Mouse (Mus musculus) right cerebral cortex, postnatal 36 days (tissue): ENCODE results near the gene Mrpl57.
A peak's percentile ranks its signal among the peaks of the same experiment; 100 is the strongest.
"Not testable (repeated sequence)": the region's sequence is repeated elsewhere in the genome, so short reads cannot be mapped to it uniquely, and the experiment has no call there.

Experiments used
- DNase-seq, 2 experiments: peaks; one replicate each; pipeline ENCODE4 v3.0.0; 2022; ENCODE audit warnings: low spot score in 2 of 2, mixed read lengths in 1 of 2

Gene Mrpl57

GRCm38 (mm10) chr14:57825788-57826751 lies at the start of gene Mrpl57, which contains the start of gene Ska3:
Gene Mrpl57, plus strand, starts transcription at chr14:57826234.
Gene Ska3, minus strand, starts transcription at chr14:57826185.
- DNase-seq = peak; percentile 81 to 83

- DNase-seq = no peak
Measured at GRCm38 (mm10) chr14:57787406-57787805, 38.6 kb upstream of the Mrpl57 start.

- DNase-seq = no peak
Measured at GRCm38 (mm10) chr14:57789311-57789710, 36.7 kb upstream of the Mrpl57 start.

GRCm38 (mm10) chr14:57789759-57790158 lies 36.3 kb upstream of the Mrpl57 start:
- DNase-seq = no peak

- no peak for DNase-seq
Measured at GRCm38 (mm10) chr14:57791171-57791570, 34.9 kb upstream of the Mrpl57 start.

- no peak for DNase-seq
Measured at GRCm38 (mm10) chr14:57797551-57797950, 28.5 kb upstream of the Mrpl57 start.

GRCm38 (mm10) chr14:57797991-57798931 lies 27.8 kb upstream of the Mrpl57 start, which contains the start of gene Sap18:
Gene Sap18, plus strand, starts transcription at chr14:57798180.
- DNase-seq = peak; percentile 97 to 98

GRCm38 (mm10) chr14:57803731-57804130 lies 22.3 kb upstream of the Mrpl57 start:
- DNase-seq = no peak

- no peak for DNase-seq
Measured at GRCm38 (mm10) chr14:57808558-57808957, 17.5 kb upstream of the Mrpl57 start.

- no peak for DNase-seq
Measured at GRCm38 (mm10) chr14:57810886-57811285, 15.1 kb upstream of the Mrpl57 start.

- peak in 1 of 2 experiments; percentile 23 for DNase-seq
Measured at GRCm38 (mm10) chr14:57811844-57812243, 14.2 kb upstream of the Mrpl57 start.

- DNase-seq = no peak
Measured at GRCm38 (mm10) chr14:57820839-57821238, 5.2 kb upstream of the Mrpl57 start.

GRCm38 (mm10) chr14:57827284-57827683 lies 1.2 kb downstream of the Mrpl57 start:
- DNase-seq = no peak

- no peak for DNase-seq
Measured at GRCm38 (mm10) chr14:57833526-57833925, 7.5 kb downstream of the Mrpl57 start.

GRCm38 (mm10) chr14:57835157-57835556 lies 9.1 kb downstream of the Mrpl57 start:
- DNase-seq = no peak

- no peak for DNase-seq
Measured at GRCm38 (mm10) chr14:57844535-57844934, 18.5 kb downstream of the Mrpl57 start.

- DNase-seq = not testable (repeated sequence)
Measured at GRCm38 (mm10) chr14:57848061-57848460, 22.0 kb downstream of the Mrpl57 start.

- DNase-seq = no peak
Measured at GRCm38 (mm10) chr14:57848646-57849045, 22.6 kb downstream of the Mrpl57 start.

GRCm38 (mm10) chr14:57850330-57850729 lies 24.3 kb downstream of the Mrpl57 start:
- no peak for DNase-seq

- no peak for DNase-seq
Measured at GRCm38 (mm10) chr14:57852961-57853360, 26.9 kb downstream of the Mrpl57 start.

GRCm38 (mm10) chr14:57856037-57856436 lies 30.0 kb downstream of the Mrpl57 start:
- not testable (repeated sequence) for DNase-seq

- DNase-seq = no peak
Measured at GRCm38 (mm10) chr14:57858601-57859000, 32.6 kb downstream of the Mrpl57 start.
